Mouse (Mus musculus) brown adipose tissue, adult 24 weeks (tissue): Measurements from ENCODE around the gene Serpina1f. TPM values are rescaled to one million over a fixed set of nuclear protein-coding genes. Genes with fewer than 3 reads are reported as not detected.
"Not testable (repeated sequence)": the region's sequence is repeated elsewhere in the genome, so short reads cannot be mapped to it uniquely, and the experiment has no call there.

ENCODE experiments used
- H3K27ac ChIP-seq: fragments of 200-500 bp; replicated peaks from 2 replicates; pipeline ENCODE4 v1.5.1; 2012; ENCODE audit warnings: low read depth, mild to moderate bottlenecking, low read length
- H3K4me1 ChIP-seq: fragments of 200-500 bp; 2 replicates; pipeline ENCODE4 v1.6.1; 2012; ENCODE audit warnings: low read length, mixed read lengths; ENCODE audit not compliant: control insufficient read depth, insufficient read depth, insufficient read length
- H3K4me3 ChIP-seq: fragments of 200-500 bp; 2 replicates; pipeline ENCODE4 v1.5.1; 2012; ENCODE audit warnings: low read depth, mild to moderate bottlenecking, low read length, moderate library complexity; ENCODE audit not compliant: insufficient read depth
- polyA plus RNA-seq: library from polyadenylated mRNA; stranded (reverse); fragments of >200 nt; gene quantifications from 2 replicates; pipeline ENCODE4 v1.2.4, GENCODE M21; 2012; ENCODE audit not compliant: missing spikeins, insufficient read depth, insufficient read length

Serpina1f gene
- polyA plus RNA-seq, 1 experiment = not detected

DNA sequence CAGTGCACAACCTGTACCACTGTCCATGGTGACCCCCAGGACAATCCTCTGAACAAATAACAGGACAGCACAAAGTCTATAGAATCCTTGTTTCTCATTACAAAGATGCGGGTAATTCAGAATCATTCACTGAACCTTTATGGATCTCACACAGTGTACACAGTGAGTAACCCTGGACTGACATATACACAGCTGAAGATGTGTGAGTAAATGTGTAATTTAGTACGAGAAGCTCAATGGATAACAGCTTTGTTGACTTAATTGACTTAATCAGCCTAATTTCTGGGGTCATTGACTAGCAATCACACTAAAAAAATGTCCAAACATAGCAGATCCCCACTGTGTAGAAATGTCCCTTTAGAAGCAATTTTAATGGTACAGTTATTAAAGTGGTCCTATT is 14.2 kb downstream of the Serpina1f start:
- no peak overlapping the region for H3K27ac ChIP-seq
- no peak overlapping the region for H3K4me3 ChIP-seq
- H3K4me1 ChIP-seq = no peaks in the 10 kb centered on the region

DNA sequence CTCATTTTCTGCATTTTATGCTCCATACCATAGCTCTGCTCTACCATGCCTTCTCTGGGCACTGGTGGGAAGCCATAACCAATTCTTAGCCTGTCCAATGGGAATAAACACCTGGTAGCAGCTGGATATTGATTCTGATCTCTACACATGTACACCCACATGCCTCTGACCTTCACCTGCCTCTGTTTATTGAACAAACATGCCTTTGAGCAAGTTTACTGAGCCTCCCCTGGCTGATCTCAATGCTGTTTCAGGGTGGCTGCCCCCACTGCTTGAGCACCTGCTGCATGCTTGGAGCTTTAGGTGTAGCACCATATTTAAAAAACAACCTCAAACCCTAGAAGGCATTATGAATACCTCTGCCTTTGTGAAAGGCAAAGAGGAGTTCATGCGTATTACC is 15.5 kb downstream of the Serpina1f start:
- H3K4me3 ChIP-seq, H3K4me1 ChIP-seq, H3K27ac ChIP-seq: not testable (repeated sequence)

DNA sequence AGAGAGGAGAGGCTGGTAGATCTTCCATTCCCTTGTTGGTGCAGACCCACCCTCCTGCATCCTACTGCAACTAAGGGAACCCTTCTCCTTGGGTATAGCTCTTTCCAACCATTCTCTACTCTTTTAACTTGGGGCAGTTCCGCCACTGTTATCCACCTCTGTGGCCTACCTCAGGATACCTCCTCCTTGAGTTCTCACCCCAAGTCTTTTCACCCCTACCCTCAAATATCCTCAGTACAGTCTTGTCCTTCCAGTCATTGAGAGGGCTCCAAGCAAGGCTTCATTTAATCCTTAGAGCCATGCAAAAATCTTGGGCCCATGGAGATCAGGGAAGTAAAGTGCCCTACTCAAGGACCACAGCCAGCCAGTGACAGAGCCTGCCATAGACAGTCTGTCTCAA is 19.3 kb downstream of the Serpina1f start, which contains the start of gene Serpina16:
Serpina16 (minus strand) TSS at position 101 of the 400 bp plus-strand sequence.
- H3K4me1 ChIP-seq = no peaks in the 10 kb centered on the region
- H3K27ac ChIP-seq = no peak within 1 kb of the TSS
- H3K4me3 ChIP-seq = no peak within 1 kb of the TSS

DNA sequence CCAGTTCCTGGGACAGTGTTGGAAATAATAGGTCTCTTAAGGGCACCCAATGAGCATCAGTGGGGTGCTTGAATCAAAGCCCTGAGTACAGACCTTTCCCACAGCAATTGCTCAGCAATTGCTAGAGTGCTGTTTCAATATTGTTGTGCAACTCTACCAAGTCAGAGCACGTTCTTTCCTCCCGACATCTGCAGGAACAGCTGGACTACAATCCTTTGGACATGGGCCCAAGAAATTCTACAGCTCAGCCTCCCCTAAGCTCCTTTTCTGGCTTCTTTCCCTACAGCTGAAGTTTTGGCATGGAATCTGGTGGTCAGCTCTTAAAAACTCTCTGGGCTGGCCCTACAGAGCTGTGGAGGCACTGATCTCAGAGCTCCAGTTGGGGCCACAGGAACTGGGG is 22.1 kb downstream of the Serpina1f start:
- Histone ChIP-seq H3K27ac (no peak overlapping the region), H3K4me1 (no peaks in the 10 kb centered on the region), H3K4me3 (no peak overlapping the region)

DNA sequence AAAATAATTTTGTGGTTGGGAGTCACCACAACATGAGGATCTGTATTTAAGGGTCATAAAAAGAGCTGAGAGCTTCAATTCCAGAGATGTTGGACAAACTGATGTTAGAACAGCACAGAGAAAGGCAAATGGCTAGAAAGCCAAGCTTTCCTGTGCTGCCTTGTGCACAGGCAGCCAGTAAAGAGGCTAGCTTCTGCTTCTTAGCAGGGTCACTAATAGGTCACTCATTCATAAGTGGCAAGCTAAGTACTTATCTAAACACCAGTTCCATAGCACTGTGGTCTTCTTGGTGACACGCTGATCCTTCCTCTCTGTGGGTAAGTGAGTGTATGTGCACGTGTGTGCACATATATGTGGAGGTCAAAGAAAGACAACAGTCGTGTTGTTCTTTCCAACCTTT is 23.8 kb downstream of the Serpina1f start:
- Histone ChIP-seq H3K27ac (no peak overlapping the region), H3K4me1 (no peaks in the 10 kb centered on the region), H3K4me3 (no peak overlapping the region)

DNA sequence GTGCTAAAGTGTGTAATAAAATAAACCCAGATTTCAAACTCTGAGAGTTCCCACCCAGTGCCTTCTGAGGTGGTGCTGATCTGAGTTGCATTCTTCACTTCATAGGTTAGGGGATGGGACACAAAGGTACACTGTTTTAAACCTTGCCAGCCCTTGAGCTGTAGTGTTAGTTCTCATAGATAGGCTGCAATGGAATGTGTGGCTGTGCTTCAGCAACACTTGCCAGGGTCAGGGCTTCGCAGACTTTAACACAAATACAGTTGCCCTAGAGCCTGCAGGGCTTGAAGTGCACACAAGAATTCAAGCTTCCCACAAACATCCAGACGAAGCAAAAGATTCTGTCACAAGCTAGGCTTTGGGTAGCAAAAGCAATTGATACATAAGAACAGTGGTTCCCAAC is 24.4 kb downstream of the Serpina1f start:
- H3K4me3 ChIP-seq = no peak overlapping the region
- no peak overlapping the region for H3K27ac ChIP-seq
- no peaks in the 10 kb centered on the region for H3K4me1 ChIP-seq

DNA sequence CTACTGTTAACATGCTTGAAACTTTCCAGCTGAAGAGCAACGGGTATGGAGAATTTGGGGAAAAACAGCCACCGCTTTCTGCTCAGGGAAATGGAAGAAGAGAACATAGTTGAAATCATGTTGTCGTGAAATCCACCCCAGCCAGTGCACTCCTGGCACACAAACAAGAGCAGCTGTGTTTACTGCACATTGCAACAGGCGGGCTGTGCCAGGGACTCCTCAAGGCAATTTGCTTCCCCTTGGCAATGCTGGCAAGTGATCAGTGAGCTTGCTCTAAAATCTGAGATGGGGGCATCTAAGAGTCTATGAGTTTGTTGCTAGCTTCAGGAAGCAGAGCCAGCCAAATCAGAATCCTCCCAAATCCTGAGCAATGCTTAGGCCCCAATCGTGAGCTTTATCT is 25.0 kb downstream of the Serpina1f start:
- Histone ChIP-seq H3K27ac (no peak overlapping the region), H3K4me1 (no peaks in the 10 kb centered on the region), H3K4me3 (no peak overlapping the region)

DNA sequence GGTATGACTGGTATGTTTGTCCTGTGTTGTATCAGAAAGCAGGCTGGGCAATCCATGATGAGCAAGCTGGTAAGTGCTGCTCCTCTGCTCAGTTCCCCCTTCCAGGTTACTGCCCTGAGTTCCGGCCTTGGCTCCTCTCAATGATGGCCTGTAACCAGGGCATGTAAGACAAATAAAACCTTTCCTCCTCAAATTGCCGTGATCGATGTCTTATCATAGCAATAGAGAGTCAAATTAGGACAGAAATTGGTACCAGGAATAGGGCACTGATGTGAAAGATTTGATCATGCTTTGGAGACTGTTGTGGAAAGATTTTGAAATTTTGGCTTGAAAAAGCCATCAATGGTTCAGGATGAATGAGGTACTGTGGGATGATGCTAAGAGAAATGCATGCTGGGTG is 30.0 kb downstream of the Serpina1f start:
- Histone ChIP-seq H3K27ac (no peak overlapping the region), H3K4me1 (no peaks in the 10 kb centered on the region), H3K4me3 (no peak overlapping the region)

DNA sequence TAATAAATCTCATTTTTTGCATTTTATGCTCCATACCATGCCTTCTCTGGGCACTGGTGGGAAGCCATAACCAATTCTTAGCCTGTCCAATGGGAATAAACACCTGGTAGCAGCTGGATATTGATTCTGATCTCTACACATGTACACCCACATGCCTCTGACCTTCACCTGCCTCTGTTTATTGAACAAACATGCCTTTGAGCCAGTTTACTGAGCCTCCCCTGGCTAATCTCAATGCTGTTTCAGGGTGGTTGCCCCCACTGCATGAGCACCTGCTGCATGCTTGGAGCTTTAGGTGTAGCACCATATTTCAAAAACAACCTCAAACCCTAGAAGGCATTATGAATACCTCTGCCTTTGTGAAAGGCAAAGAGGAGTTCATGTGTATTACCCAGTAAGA is 33.3 kb downstream of the Serpina1f start:
- H3K4me3 ChIP-seq, H3K27ac ChIP-seq, H3K4me1 ChIP-seq: not testable (repeated sequence)

DNA sequence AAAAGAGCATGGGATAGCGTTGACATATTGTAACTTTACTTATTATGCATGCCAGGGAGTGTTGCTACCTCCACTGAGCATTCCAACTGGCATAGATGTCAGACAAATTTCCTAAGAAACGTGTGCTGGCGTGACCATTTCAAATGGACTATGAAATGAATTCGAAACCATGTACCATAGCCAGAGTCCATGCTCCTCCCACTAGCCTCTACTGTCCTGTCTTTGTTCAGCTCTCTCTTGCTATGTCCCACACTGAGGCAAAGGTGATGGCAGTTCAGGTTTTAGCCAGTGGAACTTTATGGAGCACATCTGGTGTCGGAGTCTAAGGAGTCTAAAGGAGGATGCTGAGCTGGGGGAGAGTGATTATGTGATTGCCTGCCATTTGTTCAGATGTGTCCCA is 35.3 kb downstream of the Serpina1f start:
- Histone ChIP-seq H3K4me1 (peaks cover 2% of the 10 kb centered on the region; the same call in 1 of the 2 replicates), H3K27ac (no peak overlapping the region), H3K4me3 (no peak overlapping the region)

DNA sequence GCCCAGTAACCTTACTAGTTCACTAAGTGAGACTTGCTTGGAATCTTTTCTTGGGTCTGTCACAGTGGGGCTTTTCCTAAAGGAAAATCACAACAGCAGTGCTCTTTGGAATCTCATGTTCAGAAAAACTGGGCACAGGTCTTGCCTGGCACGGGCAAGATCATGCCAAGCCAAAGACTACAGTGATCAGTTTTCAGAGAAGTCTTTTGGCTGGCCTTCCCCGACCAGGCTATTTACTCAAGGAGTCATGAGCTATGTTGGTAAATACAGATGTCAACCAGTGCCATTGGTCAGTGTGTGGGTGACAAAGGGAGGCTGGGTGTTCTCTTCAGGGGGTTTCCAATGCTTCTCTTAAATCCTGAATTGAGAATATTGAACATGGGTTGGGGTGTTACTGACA is 36.2 kb downstream of the Serpina1f start:
- Histone ChIP-seq H3K4me3 (no peak overlapping the region), H3K27ac (no peak overlapping the region), H3K4me1 (peaks cover 2% of the 10 kb centered on the region; the same call in 1 of the 2 replicates)

DNA sequence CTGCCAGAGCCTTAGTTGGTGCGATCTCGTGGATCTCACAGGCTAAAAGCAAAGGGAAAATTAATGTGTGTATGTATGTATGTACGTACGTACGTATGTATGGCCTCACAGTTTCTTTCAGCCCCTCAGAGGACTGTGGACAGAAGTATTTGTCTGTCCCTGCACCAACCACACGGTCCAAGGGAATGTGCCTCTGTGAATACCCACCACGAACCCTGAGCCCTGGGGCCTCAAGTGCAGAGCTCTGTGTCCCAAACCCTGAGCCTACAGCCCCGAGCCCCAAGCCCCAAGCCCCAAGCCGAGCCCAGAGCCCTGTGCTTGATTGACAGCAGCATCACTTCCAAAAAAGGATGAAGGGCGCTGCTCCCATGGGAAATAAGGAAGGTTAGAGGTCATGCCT is 37.3 kb downstream of the Serpina1f start:
- no peak overlapping the region for H3K27ac ChIP-seq
- no peak overlapping the region for H3K4me3 ChIP-seq
- peaks cover 2% of the 10 kb centered on the region; the same call in 1 of the 2 replicates for H3K4me1 ChIP-seq

DNA sequence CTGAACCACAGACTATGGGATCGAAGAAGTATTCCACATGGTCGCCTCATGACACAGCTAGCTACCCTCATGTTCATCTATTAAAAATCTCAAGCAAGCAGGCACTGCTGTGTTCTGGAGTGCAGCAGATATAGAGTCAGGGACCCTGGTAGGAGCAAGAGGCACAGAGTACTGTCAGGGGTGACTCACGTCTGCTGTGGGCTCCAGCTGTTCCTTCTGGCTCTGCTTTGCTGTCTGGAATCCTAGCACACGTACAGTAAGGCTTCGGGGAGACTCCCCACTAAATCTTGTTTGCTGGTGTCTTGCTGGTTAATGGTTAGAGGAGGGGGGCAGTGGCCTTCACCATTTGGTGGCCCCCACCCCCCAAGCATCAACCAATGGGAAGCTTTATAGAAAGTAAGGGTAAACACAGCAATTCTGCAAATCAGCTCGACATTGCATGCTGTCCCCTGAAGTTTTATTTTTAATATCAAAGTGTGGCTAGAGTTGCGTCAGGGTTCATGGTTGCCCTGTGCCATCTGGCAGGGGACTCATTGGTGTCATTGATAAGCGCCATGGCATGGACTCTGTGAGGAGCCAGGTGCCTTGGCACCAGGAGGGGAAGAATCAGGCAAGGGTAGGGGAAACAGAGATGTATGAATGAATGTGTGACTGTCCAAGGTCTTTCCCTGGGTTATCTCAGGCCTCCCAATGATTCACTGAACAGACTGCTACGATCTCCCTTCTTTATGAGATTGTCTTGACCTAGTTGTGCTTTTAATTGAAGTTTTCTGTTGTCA is 38.3 kb downstream of the Serpina1f start, which contains the start of gene Serpina6:
Serpina6 (minus strand) TSS at position 365 of the 779 bp plus-strand sequence.
- H3K4me3 ChIP-seq = no peak within 1 kb of the TSS

DNA sequence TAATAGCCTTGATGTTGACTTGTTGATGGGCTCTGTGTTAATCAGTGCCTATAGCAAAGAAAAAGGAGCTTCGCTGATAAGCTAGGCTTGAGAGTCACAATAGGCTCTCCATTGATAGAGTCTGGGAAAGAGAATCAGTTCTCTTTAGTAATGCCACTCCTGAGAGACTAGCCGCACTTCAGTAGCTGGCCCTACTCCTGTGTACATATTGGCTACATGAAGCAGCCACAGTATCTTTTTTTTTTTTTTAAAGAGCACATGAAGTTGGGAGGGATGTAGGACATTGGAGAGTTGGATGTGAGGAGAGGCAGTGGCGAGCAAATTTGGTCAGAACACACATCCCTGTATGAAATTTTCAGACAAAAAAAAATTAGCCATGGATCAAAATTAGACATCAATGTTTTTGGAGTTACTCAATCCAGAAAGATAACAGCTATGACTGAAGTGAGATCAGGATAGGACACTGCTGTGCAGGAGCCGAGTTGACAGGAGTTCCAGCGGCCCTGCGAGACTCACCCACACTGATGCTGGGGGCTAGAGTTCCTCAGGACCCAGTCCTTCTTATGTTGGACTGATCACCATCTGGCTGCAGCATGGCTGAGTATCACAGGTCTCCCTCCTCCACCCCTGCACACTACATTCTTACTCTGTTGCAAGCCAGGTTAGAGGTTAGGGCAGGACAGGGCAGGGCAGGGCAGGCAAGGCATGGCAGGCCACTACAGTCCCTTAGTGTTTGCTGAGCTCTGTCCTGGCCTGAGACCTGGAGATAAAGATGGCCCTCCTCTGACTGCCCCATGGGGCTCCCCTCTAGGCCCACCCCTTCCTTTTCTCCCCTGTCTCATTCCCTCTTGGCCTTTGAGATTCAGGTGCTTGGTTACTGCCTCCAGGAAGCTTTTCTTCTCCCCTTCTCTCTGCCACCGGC is 39.9 kb downstream of the Serpina1f start:
- Histone ChIP-seq H3K27ac (no peak overlapping the region), H3K4me3 (no peak overlapping the region), H3K4me1 (peaks cover 2% of the 10 kb centered on the region; the same call in 1 of the 2 replicates)

More for the DNA sequence above, 38.3 kb downstream of the Serpina1f start, which contains the start of gene Serpina6:
- Histone ChIP-seq H3K27ac (no peak within 1 kb of the TSS), H3K4me1 (peaks cover 2% of the 10 kb centered on the region; the same call in 1 of the 2 replicates)

DNA sequence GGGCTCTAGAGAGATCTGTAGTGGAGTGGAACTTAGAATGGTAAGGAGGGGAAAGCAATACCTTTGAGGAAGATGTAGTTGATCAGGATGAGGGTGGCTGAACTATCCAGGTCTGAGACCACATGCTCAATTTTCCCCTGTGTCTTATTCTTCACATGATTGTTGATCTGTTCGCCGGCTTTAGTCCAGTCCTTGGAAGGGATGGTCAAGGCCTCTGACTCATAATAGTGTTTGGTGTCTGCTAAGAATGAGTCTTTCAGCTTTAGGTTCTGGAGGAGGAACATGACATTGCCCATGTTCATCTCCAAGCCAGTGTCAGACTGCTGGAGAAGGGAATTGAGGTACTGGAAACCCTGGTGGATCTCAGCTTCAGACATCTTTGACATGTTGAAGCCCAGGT is 41.5 kb downstream of the Serpina1f start:
- H3K4me1 ChIP-seq = no peaks in the 10 kb centered on the region
- no peak overlapping the region for H3K4me3 ChIP-seq
- H3K27ac ChIP-seq = no peak overlapping the region
